Mouse (Mus musculus) midbrain, embryonic 12.5 days (tissue): ENCODE results near the gene Itga10. TPM values are rescaled to one million over a fixed set of nuclear protein-coding genes. Genes with fewer than 3 reads are reported as not detected.

Experiments used
- ATAC-seq: fragments of 200-750 bp; cut with Nextera tagmentation; 2 replicates; pipeline ENCODE4 v1.8.0; 2017; ENCODE audit warnings: low read depth, moderate TSS enrichment, moderate library complexity; ENCODE audit not compliant: low FRiP score
- H3K27ac ChIP-seq: fragments of 300-500 bp; sonication (generic); replicated peaks from 2 replicates; pipeline ENCODE4 v1.5.1; 2016; ENCODE audit warnings: mild to moderate bottlenecking
- H3K27me3 ChIP-seq: fragments of 300-500 bp; sonication (generic); 2 replicates; pipeline ENCODE4 v1.6.1; 2016; ENCODE audit warnings: mild to moderate bottlenecking
- H3K36me3 ChIP-seq: fragments of 300-500 bp; sonication (generic); 2 replicates; pipeline ENCODE4 v1.6.1; 2016
- H3K4me1 ChIP-seq: fragments of 300-500 bp; sonication (generic); 2 replicates; pipeline ENCODE4 v1.6.1; 2016
- H3K4me2 ChIP-seq: fragments of 300-500 bp; sonication (generic); replicated peaks from 2 replicates; pipeline ENCODE4 v1.6.1; 2016; ENCODE audit warnings: mild to moderate bottlenecking, moderate library complexity
- H3K4me3 ChIP-seq: fragments of 300-500 bp; sonication (generic); 2 replicates; pipeline ENCODE4 v1.5.1; 2016; ENCODE audit warnings: mild to moderate bottlenecking
- H3K9ac ChIP-seq: fragments of 300-500 bp; sonication (generic); replicated peaks from 2 replicates; pipeline ENCODE4 v1.6.1; 2016; ENCODE audit warnings: mild to moderate bottlenecking, moderate library complexity
- H3K9me3 ChIP-seq: fragments of 300-500 bp; sonication (generic); 2 replicates; pipeline ENCODE4 v1.6.1; 2016; ENCODE audit warnings: mild to moderate bottlenecking
- WGBS: fragments of 180-500 bp; shearing (Covaris S2); methylation state at CpG from one replicate; pipeline ENCODE4 v1.1.7; 2016; 5-methylcytosine and 5-hydroxymethylcytosine counted together
- polyA plus RNA-seq: library from polyadenylated mRNA; unstranded; fragments of >200 nt; fragmentation: Nextera tagmentation; extraction: Ambion mirVana; gene quantifications from 2 replicates; pipeline ENCODE4 v1.2.1, GENCODE M21; 2016

Itga10 gene
- polyA plus RNA-seq, 1 experiment from 2014 or later = 0.85 TPM

- WGBS = 74% methylated on average over 7 of the region's 7 CpGs
- Histone ChIP-seq H3K27me3 (peaks cover 16% of the 10 kb centered on the region), H3K4me3 (no peak overlapping the region), H3K9me3 (no peaks in the 10 kb centered on the region), H3K27ac (no peak overlapping the region), H3K36me3 (peaks cover 45% of the 10 kb centered on the region), H3K9ac (no peak overlapping the region), H3K4me2 (no peak overlapping the region), H3K4me1 (peaks cover 7% of the 10 kb centered on the region; the same call in 1 of the 2 replicates)
- ATAC-seq = no peak
These were observed 61.6 kb downstream of the Itga10 start for GRCm38 (mm10) chr3:96706984-96707383.

DNA sequence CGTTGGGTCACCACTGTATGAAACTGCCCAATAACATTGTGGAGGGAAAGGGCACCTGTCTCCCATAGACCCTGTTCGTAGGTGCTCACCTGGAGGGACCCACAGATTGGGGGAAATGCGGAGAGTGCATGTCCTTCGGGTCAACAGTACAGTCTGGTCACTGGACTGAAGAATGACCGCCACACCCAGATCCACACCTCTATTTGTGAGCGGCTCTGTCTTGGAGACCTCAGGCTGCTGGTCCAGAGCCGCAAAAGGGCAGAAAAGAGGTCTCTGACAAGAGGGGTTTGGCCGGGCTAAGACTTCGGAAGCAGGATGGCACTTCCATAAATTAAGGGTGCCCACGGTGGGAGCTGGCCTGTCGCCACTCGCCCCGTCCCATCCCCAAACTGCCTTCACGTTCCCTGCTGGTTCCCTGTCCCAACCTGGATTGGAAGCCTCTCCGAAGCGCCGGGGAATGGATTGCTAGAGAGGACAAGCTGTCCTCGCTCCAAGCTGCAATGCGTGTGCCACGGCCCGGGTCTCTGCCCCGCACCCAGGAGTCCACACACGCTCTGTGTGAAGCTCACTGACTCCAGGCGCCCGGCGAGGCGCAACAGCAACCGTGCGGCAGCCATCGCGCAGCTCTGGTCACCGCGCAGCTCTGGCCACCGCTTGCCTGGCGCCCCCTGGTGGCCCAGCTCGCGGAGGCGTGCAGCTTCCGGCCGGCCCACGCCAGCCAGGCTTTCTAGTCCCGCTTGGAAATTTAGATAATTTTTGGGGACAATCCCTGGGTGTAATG, 62.7 kb downstream of the Itga10 start, which contains the start of gene Nudt17:
TSS of gene Nudt17 (minus strand) at position 660 of the 781 bp plus-strand sequence.
- Histone ChIP-seq H3K36me3 (peaks cover 50% of the 10 kb centered on the region), H3K27me3 (peaks cover 16% of the 10 kb centered on the region), H3K9ac (peak within 1 kb of the TSS; percentile 65), H3K4me1 (peaks cover 7% of the 10 kb centered on the region; the same call in 1 of the 2 replicates), H3K4me3 (peak within 1 kb of the TSS; percentile 51), H3K27ac (no peak within 1 kb of the TSS), H3K9me3 (no peaks in the 10 kb centered on the region), H3K4me2 (peak within 1 kb of the TSS; percentile 93)
- ATAC-seq = peak; percentile 89
- WGBS = 6% methylated on average over 42 of the region's 42 CpGs

DNA sequence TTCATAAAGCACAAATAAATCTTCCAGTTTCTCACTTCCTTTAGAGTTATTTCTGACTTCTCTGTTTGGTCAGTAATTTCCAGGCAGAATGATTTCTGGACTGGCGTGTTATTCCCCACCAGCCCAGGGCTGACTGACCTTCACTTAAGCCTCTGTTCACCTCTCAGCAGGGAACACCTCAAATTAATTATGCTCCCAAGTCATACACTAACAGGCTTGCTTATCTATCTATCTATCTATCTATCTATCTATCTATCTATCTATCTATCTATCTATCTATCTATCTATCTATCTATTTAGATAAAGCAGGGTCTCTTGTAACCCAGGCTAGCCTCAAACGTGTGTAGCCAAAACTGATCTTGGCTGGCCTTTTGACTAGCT, 63.3 kb downstream of the Itga10 start:
- Histone ChIP-seq H3K4me3 (peak overlapping the region; percentile 51; the same call in 1 of the 2 replicates), H3K4me2 (peak overlapping the region; percentile 93; the same call in 1 of the 2 replicates), H3K27me3 (peaks cover 16% of the 10 kb centered on the region)

More for the DNA sequence above, 63.3 kb downstream of the Itga10 start:
- Histone ChIP-seq H3K27ac (no peak overlapping the region), H3K9ac (no peak overlapping the region), H3K9me3 (no peaks in the 10 kb centered on the region), H3K36me3 (peaks cover 50% of the 10 kb centered on the region), H3K4me1 (peaks cover 7% of the 10 kb centered on the region; the same call in 1 of the 2 replicates)
- WGBS = 38% methylated on average over 2 of the region's 2 CpGs
- peak; percentile 16; the same call in 1 of the 2 replicates for ATAC-seq

Other genes with a start within 250 kb of the Itga10 start
- gene BC107364, start 193.3 kb upstream of the Itga10 start, polyA plus RNA-seq = 0.26 TPM in 1 of 2 replicates, not detected in the other
- gene Hfe2, start 120.4 kb upstream of the Itga10 start, polyA plus RNA-seq = 0.89 and 1.0 TPM in 2 replicates
- gene Txnip, start 87.6 kb upstream of the Itga10 start, polyA plus RNA-seq = 52.7 and 53.6 TPM in 2 replicates
- gene Gm16253, start 68.6 kb upstream of the Itga10 start, polyA plus RNA-seq = 1.6 and 2.0 TPM in 2 replicates
- 35.8 and 44.3 TPM in 2 replicates for gene Polr3gl, start 51.4 kb upstream of the Itga10 start, polyA plus RNA-seq
- gene Ankrd34a, start 48.9 kb upstream of the Itga10 start, polyA plus RNA-seq = 2.6 and 2.7 TPM in 2 replicates
- gene Lix1l, start 44.4 kb upstream of the Itga10 start, polyA plus RNA-seq = 5.6 and 6.8 TPM in 2 replicates
- gene Rbm8a, start 15.7 kb upstream of the Itga10 start, polyA plus RNA-seq = 163 and 166 TPM in 2 replicates
- 45.2 and 46.5 TPM in 2 replicates for gene Pex11b, start 10.2 kb upstream of the Itga10 start, polyA plus RNA-seq
- 0.08 TPM in 1 of 2 replicates, not detected in the other for gene Gm42957, start 10.1 kb upstream of the Itga10 start, polyA plus RNA-seq
- gene Ankrd35, start 24.5 kb downstream of the Itga10 start, polyA plus RNA-seq = 0.33 and 0.40 TPM in 2 replicates
- gene Pias3, start 50.8 kb downstream of the Itga10 start, polyA plus RNA-seq = 45.9 and 47.0 TPM in 2 replicates
- 12.6 and 13.0 TPM in 2 replicates for gene Nudt17, start 63.0 kb downstream of the Itga10 start, polyA plus RNA-seq
- 38.0 and 42.9 TPM in 2 replicates for gene Polr3c, start 82.0 kb downstream of the Itga10 start, polyA plus RNA-seq
- gene Rnf115, start 82.1 kb downstream of the Itga10 start, polyA plus RNA-seq = 89.0 and 89.6 TPM in 2 replicates
- gene Pdzk1, start 183.7 kb downstream of the Itga10 start, polyA plus RNA-seq = 0.35 TPM in 1 of 2 replicates, not detected in the other
- 0.06 and 0.09 TPM in 2 replicates for gene Cd160, start 183.8 kb downstream of the Itga10 start, polyA plus RNA-seq